Mouse (Mus musculus) erythroblast, adult 5-6 weeks (primary cell): Measurements from ENCODE around the gene Suv39h2. TPM values are rescaled to one million over a fixed set of nuclear protein-coding genes. Genes with fewer than 3 reads are reported as not detected.

Experiments
- ATAC-seq: replicated peaks from 2 replicates; pipeline ENCODE4 v1.8.0; 2016; ENCODE audit warnings: moderate number of reproducible peaks, mild to moderate bottlenecking, moderate TSS enrichment, inconsistent platforms; ENCODE audit not compliant: poor library complexity, low FRiP score, severe bottlenecking
- total RNA-seq, 2 experiments: library from RNA; stranded (forward) in 1 of 2; stranded (reverse) in 1 of 2; fragments of 150-400 nt in 1 of 2; fragments of 200-764, 138-1000 nt in 1 of 2; gene quantifications; 2 replicates each; pipeline versions ENCODE4 v1.2.3 to v1.2.4; 2015 to 2017; ENCODE audit warnings: low replicate concordance in 2 of 2

Gene Suv39h2
- total RNA-seq, 2 experiments from 2014 or later = 4.2 to 14.2 TPM

- no peak for ATAC-seq
Observed at GRCm38 (mm10) chr2:3424579-3424910, 50.3 kb downstream of the Suv39h2 start.

- ATAC-seq = peak; percentile 99
Observed at GRCm38 (mm10) chr2:3423841-3424578, 50.8 kb downstream of the Suv39h2 start, which contains the start of gene Dclre1c. TSS of gene Dclre1c (plus strand) at chr2:3424131.

- no peak for ATAC-seq
Observed at GRCm38 (mm10) chr2:3422548-3422947, 52.3 kb downstream of the Suv39h2 start, which contains the start of gene Meig1. TSS of gene Meig1 (minus strand) at chr2:3422648.

- ATAC-seq = no peak
Observed at GRCm38 (mm10) chr2:3420157-3420556, 54.7 kb downstream of the Suv39h2 start.

- ATAC-seq = peak; percentile 82
Observed at GRCm38 (mm10) chr2:3418883-3419431, 55.9 kb downstream of the Suv39h2 start.

- no peak for ATAC-seq
Observed at GRCm38 (mm10) chr2:3415676-3416075, 59.2 kb downstream of the Suv39h2 start.

GRCm38 (mm10) chr2:3414241-3414640 is 60.6 kb downstream of the Suv39h2 start:
- peak; percentile 75; the same call in 1 of the 2 replicates for ATAC-seq

- ATAC-seq = no peak
Observed at GRCm38 (mm10) chr2:3407756-3408155, 67.1 kb downstream of the Suv39h2 start.

GRCm38 (mm10) chr2:3405981-3406380 is 68.8 kb downstream of the Suv39h2 start:
- no peak for ATAC-seq

Other genes starting within 250 kb of the Suv39h2 start
- 3.3 and 4.8 TPM in 2 replicates for gene Nmt2, start 190.8 kb downstream of the Suv39h2 start, total RNA-seq (2015; ENCODE audit: low replicate concordance)
- gene Nmt2, start 190.8 kb downstream of the Suv39h2 start, total RNA-seq (2017; ENCODE audit: low replicate concordance) = 5.7 and 7.8 TPM in 2 replicates
- 5.6 and 6.5 TPM in 2 replicates for gene Rpp38, start 142.4 kb downstream of the Suv39h2 start, total RNA-seq (2015; ENCODE audit: low replicate concordance)
- 1.7 and 2.4 TPM in 2 replicates for gene Rpp38, start 142.4 kb downstream of the Suv39h2 start, total RNA-seq (2017; ENCODE audit: low replicate concordance)
- gene Acbd7, start 138.9 kb downstream of the Suv39h2 start, total RNA-seq (2015; ENCODE audit: low replicate concordance) = not detected in 2 replicates
- gene Acbd7, start 138.9 kb downstream of the Suv39h2 start, total RNA-seq (2017; ENCODE audit: low replicate concordance) = not detected in 2 replicates
- not detected in 2 replicates for gene Olah, start 77.8 kb downstream of the Suv39h2 start, total RNA-seq (2015; ENCODE audit: low replicate concordance)
- gene Olah, start 77.8 kb downstream of the Suv39h2 start, total RNA-seq (2017; ENCODE audit: low replicate concordance) = not detected in 2 replicates
- gene Meig1, start 52.4 kb downstream of the Suv39h2 start, total RNA-seq (2015; ENCODE audit: low replicate concordance) = not detected in 2 replicates
- not detected in 2 replicates for gene Meig1, start 52.4 kb downstream of the Suv39h2 start, total RNA-seq (2017; ENCODE audit: low replicate concordance)
- gene Dclre1c, start 50.9 kb downstream of the Suv39h2 start, total RNA-seq (2015; ENCODE audit: low replicate concordance) = 10.2 and 14.8 TPM in 2 replicates
- 7.7 and 11.7 TPM in 2 replicates for gene Dclre1c, start 50.9 kb downstream of the Suv39h2 start, total RNA-seq (2017; ENCODE audit: low replicate concordance)
- 0.58 and 1.7 TPM in 2 replicates for gene Gm45902, start 37.8 kb upstream of the Suv39h2 start, total RNA-seq (2015; ENCODE audit: low replicate concordance)
- 2.6 and 8.9 TPM in 2 replicates for gene Gm45902, start 37.8 kb upstream of the Suv39h2 start, total RNA-seq (2017; ENCODE audit: low replicate concordance)
- 16.7 and 19.0 TPM in 2 replicates for gene Hspa14, start 37.8 kb upstream of the Suv39h2 start, total RNA-seq (2015; ENCODE audit: low replicate concordance)
- gene Hspa14, start 37.8 kb upstream of the Suv39h2 start, total RNA-seq (2017; ENCODE audit: low replicate concordance) = 39.8 and 47.8 TPM in 2 replicates
- gene Cdnf, start 38.0 kb upstream of the Suv39h2 start, total RNA-seq (2015; ENCODE audit: low replicate concordance) = not detected in 2 replicates
- gene Cdnf, start 38.0 kb upstream of the Suv39h2 start, total RNA-seq (2017; ENCODE audit: low replicate concordance) = 1.0 and 1.1 TPM in 2 replicates
- gene Fam107b, start 95.5 kb upstream of the Suv39h2 start, total RNA-seq (2015; ENCODE audit: low replicate concordance) = 180 and 207 TPM in 2 replicates
- gene Fam107b, start 95.5 kb upstream of the Suv39h2 start, total RNA-seq (2017; ENCODE audit: low replicate concordance) = 121 and 136 TPM in 2 replicates